Mouse (Mus musculus): ENCODE data around the gene Ulk1. TPM values are rescaled to one million over a fixed set of nuclear protein-coding genes. Genes with fewer than 3 reads are reported as not detected.
A peak's percentile ranks its signal among the peaks of the same experiment; 100 is the strongest.

Gene Ulk1
- total and polyA plus RNA-seq, 3 experiments, result 4.9 to 23.0 TPM; not detected in 1

DNA sequence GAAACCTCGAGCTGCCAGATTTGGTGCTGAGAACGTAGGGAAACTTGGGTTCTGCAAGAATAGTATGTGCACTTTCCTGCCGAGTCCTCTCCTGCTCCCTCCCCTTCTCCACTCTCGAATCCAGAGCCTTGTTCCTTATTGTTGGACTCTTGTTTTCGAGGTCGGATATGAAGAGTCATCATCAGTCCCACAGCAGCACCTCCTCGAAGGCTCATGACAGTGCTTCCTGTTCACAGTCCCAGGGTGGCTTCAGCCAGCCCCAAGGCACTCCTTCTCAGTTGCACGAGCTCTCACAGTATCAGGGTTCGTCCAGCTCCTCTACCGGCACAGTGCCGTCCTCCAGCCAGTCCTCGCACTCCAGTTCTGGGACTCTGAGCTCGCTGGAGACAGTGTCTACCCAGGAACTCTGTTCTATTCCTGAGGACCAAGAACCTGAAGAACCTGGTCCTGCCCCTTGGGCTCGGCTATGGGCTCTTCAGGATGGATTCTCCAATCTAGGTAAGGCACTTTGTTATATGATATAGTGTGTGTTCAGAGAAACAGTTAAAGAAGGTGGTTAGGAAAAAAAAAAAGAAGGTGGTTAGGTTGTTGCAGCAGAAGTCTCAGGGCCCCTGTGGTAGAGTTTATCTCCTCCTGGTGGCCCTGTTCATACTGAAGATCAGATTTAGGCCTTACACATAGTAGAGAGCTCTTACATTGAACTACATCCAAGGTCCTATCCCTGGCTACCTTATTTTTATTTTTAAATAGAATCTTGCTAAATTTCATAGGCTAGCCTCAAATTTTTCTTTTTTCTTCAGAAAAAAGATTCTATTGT lies 31.4 kb upstream of the Ulk1 start:
- Histone ChIP-seq H3K4me3 (ENCODE audit: control insufficient read depth in 1 of 2, insufficient read depth in 1 of 2, low read depth in 2 of 2, low read length in 2 of 2) (peak overlapping the region; percentile 71 to 81), H3K27me3 (ENCODE audit: control insufficient read depth in 1 of 2, insufficient read depth in 2 of 2, low read length in 2 of 2) (no peaks in the 10 kb centered on the region), H3K36me3 (ENCODE audit: control insufficient read depth in 1 of 2, insufficient read depth in 2 of 2, low read length in 2 of 2) (peaks cover 10 to 23% of the 10 kb centered on the region in 2 experiments), H3K27ac (ENCODE audit: control insufficient read depth, low read depth, low read length) (peak overlapping the region; percentile 27), H3K9me3 (replicated peaks; ENCODE audit: insufficient read depth, low read length) (no peaks in the 10 kb centered on the region), H3K79me2 (ENCODE audit: control insufficient read depth, insufficient read depth, low read length, poor library complexity) (peaks cover 22% of the 10 kb centered on the region), H3K9ac (ENCODE audit: control insufficient read depth, low read depth, low read length, poor library complexity, severe bottlenecking) (peak overlapping the region; percentile 83), H3K4me1 (ENCODE audit: control insufficient read depth in 1 of 2, insufficient read depth in 2 of 2, low read length in 2 of 2) (peaks cover 0 to 9% of the 10 kb centered on the region in 2 experiments; a peak in 3 of 4 replicates)
- 0 out of 2 replicates have a peak, but pooled peaks have one; percentile 25 for TF ChIP-seq SIN3A (IDR thresholded peaks at IDR 0.05; ENCODE audit: low read length)
- peak; percentile 51 for TF ChIP-seq ZC3H11A (IDR thresholded peaks at IDR 0.05; ENCODE audit: low read depth, low read length)
- TF ChIP-seq UBTF (IDR thresholded peaks at IDR 0.05; ENCODE audit: borderline replicate concordance, insufficient read depth, low read depth, low read length), result no peak
- no peak for TF ChIP-seq MAZ (IDR thresholded peaks at IDR 0.05; ENCODE audit: low read depth, low read length)
- TF ChIP-seq TCF12 (IDR thresholded peaks at IDR 0.05; ENCODE audit: low read depth, low read length), result no peak
- no peak for TF ChIP-seq ETS1 (IDR thresholded peaks at IDR 0.05; ENCODE audit: low read depth, low read length)
- peak; percentile 88 for TF ChIP-seq ZNF384 (IDR thresholded peaks at IDR 0.05; ENCODE audit: low read depth, low read length)
- TF ChIP-seq GATA1 (IDR thresholded peaks at IDR 0.05; ENCODE audit: low read depth, low read length), result no peak
- TF ChIP-seq ZKSCAN1 (IDR thresholded peaks at IDR 0.05; ENCODE audit: low read depth, low read length), result no peak
- TF ChIP-seq GABPA (IDR thresholded peaks at IDR 0.05; ENCODE audit: low read depth, low read length), result no peak
- no peak for TF ChIP-seq USF2 (IDR thresholded peaks at IDR 0.05; ENCODE audit: borderline replicate concordance in 1 of 2, insufficient read depth in 1 of 2, low read depth in 1 of 2, low read length in 2 of 2)
- no peak for TF ChIP-seq NELFE (IDR thresholded peaks at IDR 0.05; ENCODE audit: low read depth, low read length)
- peak; percentile 78 for TF ChIP-seq SMC3 (IDR thresholded peaks at IDR 0.05; ENCODE audit: low read depth, low read length)
- peak; percentile 38 to 73 (median 44); a peak in 5 of 6 replicates for TF ChIP-seq CTCF (IDR thresholded peaks at IDR 0.05 in 2 of 3, conservative IDR thresholded peaks at IDR 0.05 in 1 of 3; ENCODE audit: control insufficient read depth in 1 of 3, insufficient read depth in 1 of 3, low read depth in 2 of 3, low read length in 3 of 3, poor library complexity in 1 of 3, severe bottlenecking in 1 of 3)
- peak; percentile 73 for TF ChIP-seq RAD21 (IDR thresholded peaks at IDR 0.05; ENCODE audit: low read depth, low read length)
- no peak for TF ChIP-seq USF1 (IDR thresholded peaks at IDR 0.05; ENCODE audit: low read depth, low read length)
- no peak for TF ChIP-seq ZMIZ1 (IDR thresholded peaks at IDR 0.05; ENCODE audit: low read depth, low read length)
- peak; percentile 66 for DNase-seq (ENCODE audit: low read depth, low spot score)

GRCm38 (mm10) chr5:110840465-110840864 lies 30.6 kb upstream of the Ulk1 start:
- no peaks in the 10 kb centered on the region for H3K27me3 ChIP-seq (ENCODE audit: control insufficient read depth in 1 of 2, insufficient read depth in 2 of 2, low read length in 2 of 2)
- peak; percentile 87 for DNase-seq (ENCODE audit: low read depth, low spot score)
- H3K27ac ChIP-seq (ENCODE audit: control insufficient read depth, low read depth, low read length), result peak overlapping the region; percentile 97
- H3K9me3 ChIP-seq (replicated peaks; ENCODE audit: insufficient read depth, low read length), result no peaks in the 10 kb centered on the region
- H3K36me3 ChIP-seq (ENCODE audit: control insufficient read depth in 1 of 2, insufficient read depth in 2 of 2, low read length in 2 of 2), result peaks cover 10 to 26% of the 10 kb centered on the region in 2 experiments
- peak overlapping the region; percentile 71 to 81 for H3K4me3 ChIP-seq (ENCODE audit: control insufficient read depth in 1 of 2, insufficient read depth in 1 of 2, low read depth in 2 of 2, low read length in 2 of 2)
- H3K9ac ChIP-seq (ENCODE audit: control insufficient read depth, low read depth, low read length, poor library complexity, severe bottlenecking), result peak overlapping the region; percentile 83
- peaks cover 22% of the 10 kb centered on the region for H3K79me2 ChIP-seq (ENCODE audit: control insufficient read depth, insufficient read depth, low read length, poor library complexity)
- peaks cover 3 to 11% of the 10 kb centered on the region in 2 experiments for H3K4me1 ChIP-seq (ENCODE audit: control insufficient read depth in 1 of 2, insufficient read depth in 2 of 2, low read length in 2 of 2)
- TF ChIP-seq CTCF (IDR thresholded peaks at IDR 0.05 in 2 of 3, conservative IDR thresholded peaks at IDR 0.05 in 1 of 3; ENCODE audit: control insufficient read depth in 1 of 3, insufficient read depth in 1 of 3, low read depth in 2 of 3, low read length in 3 of 3, poor library complexity in 1 of 3, severe bottlenecking in 1 of 3) (peak; percentile 64 to 74 (median 70)), POLR2AphosphoS2 (IDR thresholded peaks at IDR 0.05; ENCODE audit: low read length) (no peak), KAT2A (conservative IDR thresholded peaks at IDR 0.05; ENCODE audit: low read depth, low read length) (no peak), RAD21 (IDR thresholded peaks at IDR 0.05; ENCODE audit: low read depth, low read length) (peak; percentile 54), ZMIZ1 (IDR thresholded peaks at IDR 0.05; ENCODE audit: low read depth, low read length) (no peak), TBP (IDR thresholded peaks at IDR 0.05; ENCODE audit: low read depth, low read length) (no peak), TCF12 (IDR thresholded peaks at IDR 0.05; ENCODE audit: low read depth, low read length) (0 out of 2 replicates have a peak, but pooled peaks have one; percentile 1), MXI1 (IDR thresholded peaks at IDR 0.05; ENCODE audit: low read depth, low read length) (peak; percentile 96), HCFC1 (IDR thresholded peaks at IDR 0.05; ENCODE audit: low read depth, low read length) (peak; percentile 33; the same call in 1 of the 2 replicates), MEF2A (IDR thresholded peaks at IDR 0.05; ENCODE audit: extremely low read depth, insufficient replicate concordance, low read depth, low read length, poor library complexity, severe bottlenecking) (no peak), USF1 (IDR thresholded peaks at IDR 0.05; ENCODE audit: low read depth, low read length) (peak; percentile 93), MYC (IDR thresholded peaks at IDR 0.05; ENCODE audit: low read depth, low read length) (peak; percentile 55), MAFK (IDR thresholded peaks at IDR 0.05; ENCODE audit: borderline replicate concordance, low read depth, low read length) (no peak), USF2 (IDR thresholded peaks at IDR 0.05; ENCODE audit: borderline replicate concordance in 1 of 2, insufficient read depth in 1 of 2, low read depth in 1 of 2, low read length in 2 of 2) (peak in 1 of 2 experiments; percentile 57; a peak in 1 of 4 replicates), JUND (IDR thresholded peaks at IDR 0.05; ENCODE audit: low read depth, low read length) (no peak), MYB (IDR thresholded peaks at IDR 0.05; ENCODE audit: low read depth, low read length) (no peak), ZC3H11A (IDR thresholded peaks at IDR 0.05; ENCODE audit: low read depth, low read length) (no peak)
